Mouse (Mus musculus): ENCODE measurements at regions not wholly inside any gene's neighbourhood (a gene's known extent, or its start where the extent isn't known, plus 50 kb on each side); places are given as distances from the start of the nearest gene placed in this dataset.
A peak's percentile ranks its signal among the peaks of the same experiment; 100 is the strongest.

- no peak for DNase-seq (ENCODE audit: extremely low spot score)
Observed at GRCm38 (mm10) chr3:52756816-52757215, 260.2 kb downstream of the Cog6 start.

- DNase-seq (ENCODE audit: extremely low spot score) = no peak
Observed at GRCm38 (mm10) chr3:52756006-52756405, 261.0 kb downstream of the Cog6 start.

- peak; percentile 8 for DNase-seq (ENCODE audit: extremely low spot score)
Observed at GRCm38 (mm10) chr3:52754978-52755377, 262.1 kb downstream of the Cog6 start.

- peak; percentile 10 for DNase-seq (ENCODE audit: extremely low spot score)
Observed at GRCm38 (mm10) chr3:52754401-52754800, 262.6 kb downstream of the Cog6 start.

- DNase-seq (ENCODE audit: extremely low spot score) = no peak
Observed at GRCm38 (mm10) chr3:52746917-52747316, 270.1 kb downstream of the Cog6 start.

- DNase-seq (ENCODE audit: extremely low spot score) = no peak
Observed at GRCm38 (mm10) chr3:52744334-52744733, 272.7 kb downstream of the Cog6 start.

DNA sequence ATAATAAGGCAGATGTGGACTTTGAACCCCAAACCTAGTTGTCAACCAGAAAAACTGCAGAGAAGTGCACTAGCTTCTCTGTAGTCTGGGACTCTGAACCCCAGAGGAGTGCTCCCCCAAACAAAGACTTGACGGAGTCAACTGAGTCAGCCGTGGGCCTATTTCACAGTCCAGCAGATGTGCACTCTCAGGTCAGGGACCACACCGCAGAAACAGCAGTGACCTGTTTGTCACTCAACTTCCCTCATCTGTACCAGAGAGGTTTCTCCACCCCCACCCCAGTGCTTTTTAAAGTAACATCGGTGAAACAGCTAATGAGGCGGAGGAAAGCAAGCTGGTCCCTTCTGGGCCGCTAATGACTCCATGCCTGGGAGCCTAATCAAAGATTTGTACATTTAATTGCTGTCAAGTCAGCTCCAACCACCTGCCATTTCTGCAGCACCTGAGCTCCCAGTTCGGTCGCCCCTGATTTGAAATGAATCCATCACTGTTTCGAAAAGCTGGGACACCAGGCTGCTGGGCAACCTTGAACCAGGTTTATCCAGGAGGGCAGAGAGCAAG is 276.5 kb downstream of the Cog6 start:
- DNase-seq (ENCODE audit: extremely low spot score) = no peak

GRCm38 (mm10) chr3:52739526-52739925 is 277.5 kb downstream of the Cog6 start:
- DNase-seq (ENCODE audit: extremely low spot score) = no peak

GRCm38 (mm10) chr3:52738386-52738785 is 278.7 kb downstream of the Cog6 start:
- DNase-seq (ENCODE audit: extremely low spot score) = no peak

DNA sequence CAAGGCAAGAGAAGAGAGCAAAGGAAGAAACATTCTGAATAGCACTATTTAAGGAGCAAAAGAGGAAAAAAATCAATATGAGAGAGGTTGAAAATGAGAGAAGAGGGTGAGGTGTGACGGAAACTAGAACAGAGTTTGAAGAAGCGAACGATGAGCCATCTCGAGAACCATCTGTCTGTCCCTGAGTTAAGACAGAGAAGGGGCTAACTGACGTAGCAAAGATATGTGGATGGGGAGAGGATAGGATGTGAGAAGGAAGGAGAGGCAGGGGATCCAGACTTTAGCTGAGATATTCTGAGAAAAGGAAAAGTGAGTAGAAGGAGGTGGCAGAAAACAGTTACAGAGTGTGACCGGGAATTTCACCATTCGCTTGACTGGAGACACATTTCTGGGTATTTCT is 281.1 kb downstream of the Cog6 start:
- no peak for DNase-seq (ENCODE audit: extremely low spot score)

GRCm38 (mm10) chr3:52731941-52732340 is 285.1 kb downstream of the Cog6 start:
- no peak for DNase-seq (ENCODE audit: extremely low spot score)

DNA sequence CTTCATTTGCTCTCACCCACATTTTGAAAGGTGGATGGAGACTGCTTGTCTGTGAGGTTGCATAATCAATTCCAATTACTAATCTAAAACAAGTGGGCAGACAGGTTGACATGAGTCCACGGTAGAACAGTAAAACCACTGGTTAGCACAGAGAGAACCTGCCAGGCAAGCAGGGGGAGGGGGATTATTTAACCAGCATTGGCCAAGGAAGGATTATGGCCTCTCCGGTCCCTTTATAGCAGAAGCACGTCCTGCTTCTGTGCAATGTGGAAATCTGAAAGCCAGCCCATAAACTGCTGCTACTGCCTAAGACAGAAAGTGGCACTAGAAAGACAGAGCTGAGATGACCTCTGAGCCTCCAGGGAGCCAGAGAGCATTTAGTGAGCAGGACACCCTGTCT is 285.5 kb downstream of the Cog6 start:
- no peak for DNase-seq (ENCODE audit: extremely low spot score)

DNA sequence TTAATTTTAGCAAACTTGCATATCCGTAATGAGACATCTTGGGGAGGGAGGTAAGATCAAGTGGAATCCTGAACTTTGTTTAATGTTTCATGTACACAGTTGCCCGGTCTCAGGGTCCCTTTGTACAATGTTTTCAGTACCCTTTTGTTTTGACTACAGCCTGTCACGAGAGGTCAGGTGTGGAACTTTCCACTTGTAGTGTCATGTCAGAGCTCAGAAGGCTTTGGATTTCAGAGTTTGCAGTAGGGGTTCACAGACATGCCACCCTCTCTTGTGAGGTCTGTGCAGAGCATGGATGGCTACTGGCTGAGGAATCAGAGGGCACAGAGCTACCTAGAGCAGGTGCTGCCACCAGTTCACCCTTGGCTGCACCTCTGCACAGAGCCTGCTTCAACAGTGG is 287.3 kb downstream of the Cog6 start:
- no peak for DNase-seq (ENCODE audit: extremely low spot score)

DNA sequence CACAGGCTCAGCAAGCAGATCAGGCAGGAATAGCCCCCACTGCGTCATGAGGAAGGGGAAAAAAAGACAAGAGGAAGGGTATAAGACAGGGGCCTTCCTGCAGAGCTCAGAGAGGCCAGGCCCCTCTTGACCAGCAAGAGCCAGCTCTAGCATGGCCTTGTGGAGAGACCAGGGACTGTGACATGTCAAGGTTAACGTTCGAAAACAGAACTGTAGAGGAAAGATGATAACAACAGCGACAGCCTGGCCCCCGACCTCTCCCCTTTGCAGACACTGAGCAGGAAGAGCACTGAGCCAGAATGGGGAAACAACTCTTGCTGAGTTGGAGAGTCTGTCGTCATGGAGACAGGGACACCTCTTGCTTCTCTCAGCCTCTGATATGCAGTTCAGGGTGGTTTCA is 288.2 kb downstream of the Cog6 start:
- DNase-seq (ENCODE audit: extremely low spot score) = no peak

DNA sequence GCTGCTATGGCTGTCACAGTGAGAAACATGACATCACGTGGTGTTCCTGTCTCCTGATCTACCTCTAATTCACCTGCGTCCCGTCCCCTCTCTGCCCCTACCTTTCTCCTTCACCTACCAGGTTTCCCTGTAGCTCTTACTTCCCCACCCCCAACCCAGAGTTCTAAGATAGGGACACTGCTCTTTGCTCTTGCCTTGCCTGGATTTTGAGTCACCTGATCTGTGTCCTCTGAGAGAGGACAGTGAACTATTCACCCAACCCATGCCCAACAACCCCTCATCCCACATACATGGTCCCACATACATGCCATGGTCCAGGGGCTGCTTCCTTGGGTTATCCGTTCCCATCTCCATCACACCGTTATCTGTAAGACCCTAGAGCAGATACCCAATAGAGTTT is 288.6 kb downstream of the Cog6 start:
- DNase-seq (ENCODE audit: extremely low spot score) = no peak

DNA sequence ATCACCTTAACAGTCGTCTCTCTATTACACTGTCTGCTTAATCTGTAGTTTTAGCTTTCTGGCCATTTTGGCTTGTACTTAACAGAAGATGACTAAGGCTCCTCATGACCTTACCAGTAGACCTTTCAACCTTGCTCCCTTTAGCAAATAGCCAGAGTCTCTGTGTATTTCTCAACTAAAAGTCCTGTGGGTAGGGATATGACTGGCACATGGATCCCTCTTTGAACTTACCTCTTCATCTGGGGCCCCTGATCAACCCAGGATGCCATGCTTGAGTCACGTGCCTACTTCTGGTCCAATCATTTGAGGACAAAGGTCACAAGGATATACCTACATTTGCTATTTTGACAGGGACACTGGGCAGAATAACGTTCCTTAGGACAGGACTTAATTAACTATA is 292.7 kb downstream of the Cog6 start:
- DNase-seq (ENCODE audit: extremely low spot score) = no peak

GRCm38 (mm10) chr3:52722946-52723345 is 294.1 kb downstream of the Cog6 start:
- no peak for DNase-seq (ENCODE audit: extremely low spot score)

- no peak for DNase-seq (ENCODE audit: extremely low spot score)
Observed at GRCm38 (mm10) chr3:52719181-52719580, 297.9 kb downstream of the Cog6 start.

DNA sequence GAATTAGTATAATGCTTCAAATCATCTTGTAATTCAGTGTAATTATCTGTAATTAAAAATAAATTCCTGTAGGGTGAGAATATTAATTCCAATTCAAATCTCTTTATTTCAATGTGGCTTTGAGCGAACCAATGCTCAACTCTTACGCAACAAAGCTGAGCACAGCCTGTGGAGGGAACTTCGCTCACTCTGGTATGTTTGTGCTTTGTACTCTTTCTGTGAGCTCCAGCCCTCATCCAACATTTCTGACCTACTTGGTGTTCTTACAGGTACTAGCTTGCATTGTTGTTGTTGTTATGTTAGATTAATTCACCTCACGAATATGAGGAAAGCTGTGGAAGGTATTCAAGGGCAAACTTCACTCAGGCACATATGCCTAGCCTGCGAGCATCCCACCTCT is 299.7 kb downstream of the Cog6 start:
- no peak for DNase-seq (ENCODE audit: extremely low spot score)

GRCm38 (mm10) chr3:52712151-52712550 is 304.9 kb downstream of the Cog6 start:
- no peak for DNase-seq (ENCODE audit: extremely low spot score)

- no peak for DNase-seq (ENCODE audit: extremely low spot score)
Observed at GRCm38 (mm10) chr3:52711133-52711532, 305.9 kb downstream of the Cog6 start.

- no peak for DNase-seq (ENCODE audit: extremely low spot score)
Observed at GRCm38 (mm10) chr3:52708746-52709145, 308.3 kb downstream of the Cog6 start.

DNA sequence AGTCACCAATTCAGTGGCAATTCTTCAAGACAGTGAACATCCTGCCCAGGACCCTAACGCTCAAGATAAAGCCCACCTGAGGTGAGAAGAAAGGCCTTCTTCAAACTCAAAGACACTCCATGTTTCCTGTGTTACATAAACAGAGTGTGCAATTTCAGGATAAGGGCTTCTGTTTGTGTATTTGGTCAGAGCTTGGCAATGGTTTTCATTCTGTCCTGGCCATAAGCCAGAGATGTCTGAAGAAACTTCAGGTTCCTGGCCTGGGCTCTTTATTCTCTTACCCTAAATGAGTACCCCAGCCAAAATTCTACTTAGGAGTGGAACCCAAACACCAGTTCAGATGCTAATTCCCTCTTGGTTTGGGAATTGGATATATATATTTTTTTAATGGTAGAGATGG is 308.7 kb downstream of the Cog6 start:
- DNase-seq (ENCODE audit: extremely low spot score) = no peak

DNA sequence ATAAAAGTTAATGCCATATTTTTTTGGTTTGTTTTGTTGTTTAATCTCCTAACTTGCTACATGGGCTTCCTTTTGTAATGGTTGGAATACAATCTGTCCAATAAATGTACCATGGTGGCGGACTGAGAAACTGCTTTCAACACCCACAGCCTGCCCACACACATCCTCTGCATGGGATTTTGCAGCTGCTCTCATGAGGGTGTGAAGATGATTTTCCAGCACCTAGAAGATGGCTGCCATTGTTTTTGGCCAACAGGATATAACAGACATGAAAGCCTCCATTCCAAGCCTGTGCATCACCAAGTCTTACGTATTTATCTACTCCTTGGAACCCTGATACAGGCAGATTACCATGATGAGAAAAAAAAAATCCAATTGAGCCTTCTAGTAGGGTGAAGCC is 310.4 kb downstream of the Cog6 start:
- no peak for DNase-seq (ENCODE audit: extremely low spot score)

GRCm38 (mm10) chr3:52703751-52704150 is 313.3 kb downstream of the Cog6 start:
- no peak for DNase-seq (ENCODE audit: extremely low spot score)
